Mouse (Mus musculus) forebrain, embryonic 13.5 days (tissue): ENCODE measurements around the gene Ccl26. TPM values are rescaled to one million over a fixed set of nuclear protein-coding genes. Genes with fewer than 3 reads are reported as not detected.
"Not testable (repeated sequence)": the region's sequence is repeated elsewhere in the genome, so short reads cannot be mapped to it uniquely, and the experiment has no call there.

Source experiments
- ATAC-seq: fragments of 200-750 bp; cut with Nextera tagmentation; 2 replicates; pipeline ENCODE4 v1.8.0; 2017
- H3K27ac ChIP-seq: fragments of 300-500 bp; sonication (generic); 2 replicates; pipeline ENCODE4 v1.5.1; 2015; ENCODE audit warnings: inconsistent platforms, mild to moderate bottlenecking, moderate library complexity
- H3K27me3 ChIP-seq: fragments of 300-500 bp; sonication (generic); 2 replicates; pipeline ENCODE4 v1.6.1; 2015; ENCODE audit warnings: mild to moderate bottlenecking, inconsistent platforms
- H3K36me3 ChIP-seq: fragments of 300-500 bp; sonication (generic); 2 replicates; pipeline ENCODE4 v1.6.1; 2015; ENCODE audit warnings: mild to moderate bottlenecking, inconsistent platforms; ENCODE audit not compliant: poor library complexity, severe bottlenecking
- H3K4me1 ChIP-seq: fragments of 300-500 bp; sonication (generic); 2 replicates; pipeline ENCODE4 v1.6.1; 2015; ENCODE audit warnings: inconsistent platforms
- H3K4me2 ChIP-seq: fragments of 300-500 bp; sonication (generic); 2 replicates; pipeline ENCODE4 v1.6.1; 2015; ENCODE audit warnings: inconsistent platforms, mild to moderate bottlenecking, moderate library complexity
- H3K4me3 ChIP-seq: fragments of 300-500 bp; sonication (generic); 2 replicates; pipeline ENCODE4 v1.5.1; 2015; ENCODE audit warnings: mild to moderate bottlenecking, inconsistent platforms
- H3K9ac ChIP-seq: fragments of 300-500 bp; sonication (generic); 2 replicates; pipeline ENCODE4 v1.6.1; 2015; ENCODE audit warnings: mild to moderate bottlenecking, inconsistent platforms
- H3K9me3 ChIP-seq: fragments of 300-500 bp; sonication (generic); replicated peaks from 2 replicates; pipeline ENCODE4 v1.6.1; 2016; ENCODE audit warnings: inconsistent platforms
- WGBS: fragments of 180-500 bp; shearing (Covaris S2); methylation state at CpG from one replicate; pipeline ENCODE4 v1.1.7; 2015; 5-methylcytosine and 5-hydroxymethylcytosine counted together
- polyA plus RNA-seq: library from polyadenylated mRNA; unstranded; fragments of >200 nt; fragmentation: Nextera tagmentation; extraction: Ambion mirVana; gene quantifications from 2 replicates; pipeline ENCODE4 v1.2.1, GENCODE M21; 2015

The Ccl26 gene
- polyA plus RNA-seq, result not detected in 2 replicates

- WGBS, result 96% methylated on average over 3 of the region's 3 CpGs
- Histone ChIP-seq H3K9ac (no peak within 1 kb of the TSS), H3K27ac (no peak within 1 kb of the TSS), H3K36me3 (no peaks in the 10 kb centered on the region), H3K27me3 (no peaks in the 10 kb centered on the region), H3K4me3 (no peak within 1 kb of the TSS), H3K9me3 (no peaks in the 10 kb centered on the region), H3K4me2 (no peak within 1 kb of the TSS), H3K4me1 (no peaks in the 10 kb centered on the region)
- ATAC-seq, result no peak
Measured at GRCm38 (mm10) chr5:135563469-135563868, at the start of gene Ccl26. Ccl26 (minus strand) TSS chr5:135563569.

GRCm38 (mm10) chr5:135609794-135610193, 46.4 kb upstream of the Ccl26 start:
- Histone ChIP-seq H3K4me3 (no peak overlapping the region), H3K27me3 (no peaks in the 10 kb centered on the region), H3K9ac (no peak overlapping the region), H3K27ac (no peak overlapping the region), H3K4me2 (no peak overlapping the region), H3K9me3 (peaks cover 3% of the 10 kb centered on the region; the same call in 1 of the 2 replicates), H3K4me1 (no peaks in the 10 kb centered on the region), H3K36me3 (no peaks in the 10 kb centered on the region)
- WGBS, result 84% methylated on average over 4 of the region's 4 CpGs
- no peak for ATAC-seq

DNA sequence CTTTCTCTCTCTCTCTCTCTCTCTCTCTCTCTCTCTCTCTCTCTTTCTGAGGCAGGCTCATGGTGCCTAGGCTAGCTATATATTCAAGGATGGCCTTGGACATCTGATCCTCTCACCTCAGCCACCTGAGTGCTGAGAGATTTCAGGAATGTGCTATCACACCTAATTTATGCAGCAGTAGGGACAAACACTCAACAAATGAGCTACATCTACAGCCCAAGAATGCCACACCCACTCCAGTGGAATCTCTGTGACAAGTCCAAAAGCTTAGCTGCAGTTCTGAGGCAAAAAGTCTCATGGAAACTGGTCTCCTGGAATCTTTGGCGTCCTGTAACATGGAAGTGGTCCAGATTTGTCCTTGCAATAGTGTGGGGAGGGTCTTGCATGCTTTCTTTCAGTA, 44.2 kb upstream of the Ccl26 start:
- WGBS, result 41% methylated on average over 1 of the region's 1 CpGs
- Histone ChIP-seq H3K36me3 (no peaks in the 10 kb centered on the region), H3K9ac (no peak overlapping the region), H3K9me3 (peaks cover 10% of the 10 kb centered on the region), H3K4me1 (no peaks in the 10 kb centered on the region), H3K4me3 (no peak overlapping the region), H3K27me3 (no peaks in the 10 kb centered on the region), H3K27ac (no peak overlapping the region), H3K4me2 (no peak overlapping the region)
- no peak for ATAC-seq

GRCm38 (mm10) chr5:135606717-135607116, 43.3 kb upstream of the Ccl26 start:
- not testable (repeated sequence) for ATAC-seq, H3K9ac ChIP-seq, H3K4me3 ChIP-seq, H3K4me1 ChIP-seq, H3K27ac ChIP-seq, H3K27me3 ChIP-seq, H3K4me2 ChIP-seq, H3K36me3 ChIP-seq
- no CpG with 5 or more reads among the region's 1 CpGs for WGBS
- peaks cover 13% of the 10 kb centered on the region for H3K9me3 ChIP-seq

GRCm38 (mm10) chr5:135604643-135605042, 41.3 kb upstream of the Ccl26 start:
- H3K4me3 ChIP-seq, ATAC-seq, H3K27me3 ChIP-seq, H3K27ac ChIP-seq, H3K36me3 ChIP-seq, H3K9ac ChIP-seq, H3K4me2 ChIP-seq, H3K4me1 ChIP-seq: not testable (repeated sequence)
- H3K9me3 ChIP-seq, result peaks cover 17% of the 10 kb centered on the region
- WGBS, result no CpG with 5 or more reads among the region's 1 CpGs

DNA sequence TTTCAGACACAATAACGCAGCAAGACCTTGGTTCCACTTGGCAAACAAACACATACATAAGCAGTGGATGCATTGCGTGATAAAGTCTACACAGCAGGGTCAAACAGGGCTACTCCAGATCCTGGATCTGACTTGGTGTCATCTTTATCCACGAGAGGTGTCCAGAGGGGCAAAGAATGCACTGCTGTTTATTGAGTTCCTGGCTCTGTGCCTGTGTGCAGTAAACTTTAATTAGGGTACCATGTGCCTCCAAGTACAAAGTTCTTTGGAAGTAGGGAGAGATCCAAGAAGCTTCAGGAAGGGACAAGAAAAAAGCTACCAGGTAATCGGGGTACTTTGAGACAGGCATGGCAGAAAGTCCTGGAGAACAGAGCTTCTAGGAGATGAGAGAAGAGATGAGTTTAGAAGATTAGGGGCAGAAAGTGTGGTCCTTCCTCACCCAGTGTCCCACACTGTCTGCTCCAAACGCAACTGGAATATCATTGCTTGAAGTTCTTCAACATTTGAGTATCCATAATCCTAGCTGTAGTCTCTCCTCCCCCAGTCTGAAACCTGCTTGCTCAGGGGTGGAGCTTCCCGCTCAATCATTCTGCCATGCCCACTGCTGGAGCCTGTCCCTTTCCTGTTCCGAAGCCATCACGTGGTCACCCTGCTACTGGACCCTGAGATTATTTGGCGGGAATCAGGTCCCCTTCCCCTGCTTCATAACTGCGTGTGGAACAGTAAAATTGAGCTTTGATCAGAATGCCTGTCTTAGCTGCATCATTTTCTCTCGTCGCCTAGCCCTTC, 26.8 kb upstream of the Ccl26 start:
- no peaks in the 10 kb centered on the region for H3K36me3 ChIP-seq
- no peak overlapping the region for H3K27ac ChIP-seq
- H3K4me3 ChIP-seq, result no peak overlapping the region
- H3K4me2 ChIP-seq, result no peak overlapping the region
- ATAC-seq, result no peak
- no peaks in the 10 kb centered on the region for H3K27me3 ChIP-seq
- 82% methylated on average over 12 of the region's 12 CpGs for WGBS
- H3K9me3 ChIP-seq, result peaks cover 13% of the 10 kb centered on the region
- H3K9ac ChIP-seq, result no peak overlapping the region
- H3K4me1 ChIP-seq, result no peaks in the 10 kb centered on the region

DNA sequence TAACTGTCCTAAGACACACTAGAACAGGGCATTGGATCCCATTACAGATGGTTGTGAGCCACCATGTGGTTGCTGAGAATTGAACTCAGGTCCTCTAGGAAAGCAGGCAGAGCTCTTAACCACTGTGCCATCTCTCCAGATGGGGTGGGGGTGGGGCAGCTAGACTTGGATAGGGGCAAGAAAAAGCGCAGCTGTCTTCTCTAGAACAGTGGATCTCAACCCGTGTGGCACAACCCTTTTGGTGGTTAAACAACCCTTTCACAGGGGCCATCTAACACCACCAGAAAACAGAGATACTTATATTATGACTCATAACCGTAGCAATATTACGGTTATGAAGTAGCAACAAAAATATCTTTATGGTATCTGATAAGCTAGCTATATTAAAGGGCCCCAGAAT, 24.4 kb upstream of the Ccl26 start:
- Histone ChIP-seq H3K27me3 (no peaks in the 10 kb centered on the region), H3K27ac (no peak overlapping the region), H3K9ac (no peak overlapping the region), H3K4me3 (no peak overlapping the region), H3K36me3 (no peaks in the 10 kb centered on the region), H3K4me2 (no peak overlapping the region), H3K9me3 (peaks cover 13% of the 10 kb centered on the region), H3K4me1 (no peaks in the 10 kb centered on the region)
- no peak for ATAC-seq
- 88% methylated on average over 4 of the region's 4 CpGs for WGBS

DNA sequence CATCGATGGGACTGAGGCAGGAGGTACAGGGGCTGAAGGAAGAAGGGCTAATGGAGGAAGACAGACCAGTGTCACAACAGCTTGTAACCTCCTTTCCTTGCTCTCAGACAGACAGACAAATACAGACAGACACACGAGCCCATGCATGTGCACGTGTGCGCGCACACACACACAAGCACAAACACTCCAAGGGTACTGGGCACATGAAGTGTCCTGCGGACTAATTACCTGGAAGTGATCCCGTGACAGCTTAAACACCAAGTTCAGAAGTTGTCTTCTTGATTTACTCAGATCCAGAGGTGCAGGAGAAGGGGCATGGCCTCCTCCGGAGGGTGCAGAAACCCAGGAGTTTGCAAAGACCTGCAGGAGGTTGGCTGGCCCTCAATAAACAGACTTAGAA, 22.3 kb upstream of the Ccl26 start:
- 89% methylated on average over 8 of the region's 8 CpGs for WGBS
- H3K27me3 ChIP-seq, result no peaks in the 10 kb centered on the region
- H3K36me3 ChIP-seq, result no peaks in the 10 kb centered on the region
- H3K9me3 ChIP-seq, result peaks cover 4% of the 10 kb centered on the region
- no peak overlapping the region for H3K4me3 ChIP-seq
- no peak for ATAC-seq
- no peak overlapping the region for H3K4me2 ChIP-seq
- H3K9ac ChIP-seq, result no peak overlapping the region
- H3K4me1 ChIP-seq, result no peaks in the 10 kb centered on the region
- no peak overlapping the region for H3K27ac ChIP-seq

DNA sequence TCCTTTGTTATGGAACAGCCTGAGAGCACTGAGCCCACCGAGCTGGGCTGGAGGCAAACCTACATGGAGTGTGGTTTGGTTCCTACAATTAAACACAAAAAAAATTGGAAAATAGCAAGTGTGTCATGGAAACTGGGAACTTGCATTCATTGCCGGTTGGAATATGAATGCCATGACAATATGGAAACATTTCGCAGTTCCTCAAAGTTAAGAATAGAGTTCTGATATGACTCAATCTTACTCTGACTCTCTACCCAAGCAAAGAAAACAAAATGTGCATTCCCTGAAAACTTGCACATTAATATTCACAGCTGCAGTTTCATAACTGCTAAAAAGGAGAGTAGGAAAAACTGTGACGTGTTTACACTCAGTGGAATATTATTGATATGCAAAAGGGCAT, 19.0 kb upstream of the Ccl26 start:
- Histone ChIP-seq H3K36me3 (no peaks in the 10 kb centered on the region), H3K4me3 (no peak overlapping the region), H3K27me3 (no peaks in the 10 kb centered on the region), H3K4me1 (no peaks in the 10 kb centered on the region), H3K27ac (no peak overlapping the region), H3K9me3 (peaks cover 3% of the 10 kb centered on the region; the same call in 1 of the 2 replicates), H3K9ac (no peak overlapping the region), H3K4me2 (no peak overlapping the region)
- ATAC-seq, result no peak
- 86% methylated on average over 4 of the region's 4 CpGs for WGBS

DNA sequence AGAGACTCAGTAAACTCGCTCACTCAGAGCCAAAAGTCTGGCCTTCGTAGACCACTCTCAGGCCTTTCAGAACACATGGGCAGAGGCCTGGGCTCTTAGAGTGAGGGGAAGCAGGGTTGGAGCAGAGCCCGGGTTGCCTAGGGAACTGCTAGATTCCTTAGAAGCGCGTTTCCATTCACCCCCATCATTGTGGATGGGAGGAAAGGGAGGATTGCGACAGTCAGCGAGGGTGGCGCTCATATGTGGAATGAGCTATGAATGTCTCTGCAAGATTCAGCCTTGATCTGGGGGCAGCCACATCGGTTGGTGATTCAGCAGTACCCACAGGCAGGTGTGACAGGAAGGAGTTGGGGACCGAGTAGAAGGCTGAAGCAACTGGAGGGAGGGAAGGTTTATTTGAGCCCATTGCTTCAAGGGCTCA, 16.0 kb upstream of the Ccl26 start:
- no peaks in the 10 kb centered on the region for H3K27me3 ChIP-seq
- 79% methylated on average over 10 of the region's 10 CpGs for WGBS
- no peaks in the 10 kb centered on the region for H3K36me3 ChIP-seq
- H3K4me3 ChIP-seq, result no peak overlapping the region
- no peak overlapping the region for H3K27ac ChIP-seq
- H3K4me2 ChIP-seq, result no peak overlapping the region
- peaks cover 3% of the 10 kb centered on the region; the same call in 1 of the 2 replicates for H3K9me3 ChIP-seq
- ATAC-seq, result no peak
- no peaks in the 10 kb centered on the region for H3K4me1 ChIP-seq
- no peak overlapping the region for H3K9ac ChIP-seq

DNA sequence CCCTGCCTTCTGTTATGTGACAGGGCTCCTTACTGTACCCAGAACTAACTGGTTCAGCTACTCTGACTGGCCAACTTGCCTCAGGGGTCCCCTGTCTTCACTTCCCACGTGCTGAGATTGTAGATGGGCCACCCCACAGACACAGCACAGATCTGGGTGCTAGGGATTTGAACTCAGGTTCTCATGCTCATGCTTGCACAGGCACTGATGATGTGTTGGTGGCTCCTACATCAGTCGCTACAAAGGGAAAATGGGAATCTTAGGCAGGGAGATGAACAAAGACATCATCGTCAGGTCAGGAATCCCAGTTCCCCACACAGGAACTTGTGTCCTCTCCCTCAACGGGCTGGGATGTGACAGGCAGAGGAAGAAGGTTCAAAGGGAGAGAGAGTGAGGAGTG, 12.7 kb upstream of the Ccl26 start:
- no peak overlapping the region for H3K4me2 ChIP-seq
- H3K9me3 ChIP-seq, result peaks cover 3% of the 10 kb centered on the region; the same call in 1 of the 2 replicates
- H3K4me1 ChIP-seq, result no peaks in the 10 kb centered on the region
- H3K36me3 ChIP-seq, result no peaks in the 10 kb centered on the region
- no peak overlapping the region for H3K9ac ChIP-seq
- ATAC-seq, result no peak
- H3K27me3 ChIP-seq, result no peaks in the 10 kb centered on the region
- no peak overlapping the region for H3K4me3 ChIP-seq
- H3K27ac ChIP-seq, result no peak overlapping the region
- whole genome bisulfite sequencing, result 72% methylated on average over 4 of the region's 4 CpGs

DNA sequence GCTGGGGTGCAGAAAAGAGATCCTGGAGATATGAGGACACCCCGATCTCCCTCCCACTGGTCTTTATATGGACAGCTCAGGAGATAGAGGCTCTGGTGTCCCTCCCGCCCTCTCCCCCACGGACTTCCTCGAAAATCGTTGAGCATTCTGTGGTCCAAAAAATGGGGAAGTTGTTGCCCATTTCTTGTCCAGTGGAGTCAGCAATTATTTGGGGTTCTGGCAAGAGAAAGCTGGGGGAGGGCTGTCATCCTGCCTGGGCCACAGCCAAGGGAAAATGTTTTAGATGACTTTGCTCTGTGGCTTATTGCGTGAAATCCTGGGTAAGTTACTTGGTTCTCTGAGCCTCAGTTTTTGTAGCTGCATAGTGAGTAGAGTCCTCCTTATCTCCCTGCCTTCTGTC, 9.6 kb upstream of the Ccl26 start, which contains the start of gene Ccl24:
Gene Ccl24 (minus strand): TSS at position 44 of the 400 bp plus-strand sequence.
- H3K36me3 ChIP-seq, result no peaks in the 10 kb centered on the region
- H3K9ac ChIP-seq, result no peak within 1 kb of the TSS
- H3K4me3 ChIP-seq, result no peak within 1 kb of the TSS
- WGBS, result 91% methylated on average over 6 of the region's 6 CpGs
- no peak within 1 kb of the TSS for H3K4me2 ChIP-seq
- H3K27ac ChIP-seq, result no peak within 1 kb of the TSS
- ATAC-seq, result no peak
- H3K9me3 ChIP-seq, result no peaks in the 10 kb centered on the region
- H3K4me1 ChIP-seq, result no peaks in the 10 kb centered on the region
- no peaks in the 10 kb centered on the region for H3K27me3 ChIP-seq

- no peak overlapping the region for H3K9ac ChIP-seq
- WGBS, result 72% methylated on average over 6 of the region's 6 CpGs
Measured at GRCm38 (mm10) chr5:135568698-135569097, 5.3 kb upstream of the Ccl26 start.

More at GRCm38 (mm10) chr5:135568698-135569097, 5.3 kb upstream of the Ccl26 start:
- Histone ChIP-seq H3K27ac (no peak overlapping the region), H3K27me3 (no peaks in the 10 kb centered on the region), H3K36me3 (no peaks in the 10 kb centered on the region), H3K4me3 (no peak overlapping the region), H3K9me3 (no peaks in the 10 kb centered on the region), H3K4me2 (no peak overlapping the region), H3K4me1 (no peaks in the 10 kb centered on the region)
- ATAC-seq, result no peak
